Mouse (Mus musculus) heart, adult 18-20 months (tissue): ENCODE measurements around the gene H2bfm. TPM values are rescaled to one million over a fixed set of nuclear protein-coding genes. Genes with fewer than 3 reads are reported as not detected.
"Not testable (repeated sequence)": the region's sequence is repeated elsewhere in the genome, so short reads cannot be mapped to it uniquely, and the experiment has no call there.

Experiments
- DNase-seq, 2 experiments: peaks; one replicate each; pipeline ENCODE4 v3.0.0; 2021 to 2022; ENCODE audit warnings: mixed read lengths in 1 of 2
- long read RNA-seq, 2 experiments: library from polyadenylated mRNA; stranded (forward); transcript quantifications; one replicate each; pipeline ENCODE4 v2.0.0; 2021
- total RNA-seq, 2 experiments: library from RNA; stranded (reverse); gene quantifications; 2 replicates each; pipeline ENCODE4 v1.2.3; 2021

H2bfm gene
- total RNA-seq: not detected
- long read RNA-seq, experiment 1: 0 reads
- long read RNA-seq, experiment 2: 0 reads

GRCm38 (mm10) chrX:136927031-136927430 is at the start of gene H2bfm:
Gene H2bfm (plus strand): TSS chrX:136927325.
- no peak for DNase-seq

GRCm38 (mm10) chrX:136895757-136896156 is 31.4 kb upstream of the H2bfm start:
- no peak for DNase-seq

DNA sequence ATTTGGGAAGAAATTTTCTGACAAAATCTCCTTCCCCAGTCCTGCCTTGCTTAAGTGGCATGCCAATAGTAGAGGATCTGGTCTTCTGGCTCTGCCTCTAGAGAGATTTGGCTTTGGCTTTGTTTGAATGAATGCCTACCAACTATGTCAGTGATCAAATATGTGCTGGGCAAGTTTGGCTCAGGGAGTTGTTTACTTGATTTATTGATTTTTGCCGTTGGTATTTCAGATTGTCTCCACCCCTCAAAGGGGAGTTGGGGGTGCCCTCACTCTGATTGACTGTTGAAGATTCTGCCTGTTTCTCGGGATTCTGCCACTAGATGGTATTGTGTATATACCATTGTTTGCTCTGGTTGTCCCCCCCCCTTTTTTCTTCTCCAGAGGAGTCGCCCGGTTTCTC is 22.8 kb upstream of the H2bfm start:
- no peak for DNase-seq

GRCm38 (mm10) chrX:136925863-136926262 is 1.3 kb upstream of the H2bfm start:
- DNase-seq: no peak

DNA sequence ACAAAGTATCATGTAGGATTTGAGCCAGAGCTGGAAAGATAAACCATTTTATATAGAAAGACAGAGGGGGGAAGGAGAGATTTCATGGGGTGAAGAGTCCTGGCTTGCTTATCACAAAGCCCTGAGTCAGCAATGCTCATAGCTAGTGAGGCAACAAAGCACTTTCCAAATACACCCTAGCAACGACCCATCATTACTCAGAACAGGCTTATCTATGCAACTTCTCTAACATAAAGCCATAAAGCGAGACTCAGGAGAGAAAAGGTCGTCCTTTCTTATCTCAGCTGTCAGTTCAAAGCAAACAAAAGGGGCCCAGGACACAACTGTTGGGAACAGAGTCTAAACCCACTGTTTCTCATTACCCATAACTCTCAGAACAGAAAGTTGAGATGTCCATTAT is 10.9 kb downstream of the H2bfm start:
- no peak for DNase-seq

DNA sequence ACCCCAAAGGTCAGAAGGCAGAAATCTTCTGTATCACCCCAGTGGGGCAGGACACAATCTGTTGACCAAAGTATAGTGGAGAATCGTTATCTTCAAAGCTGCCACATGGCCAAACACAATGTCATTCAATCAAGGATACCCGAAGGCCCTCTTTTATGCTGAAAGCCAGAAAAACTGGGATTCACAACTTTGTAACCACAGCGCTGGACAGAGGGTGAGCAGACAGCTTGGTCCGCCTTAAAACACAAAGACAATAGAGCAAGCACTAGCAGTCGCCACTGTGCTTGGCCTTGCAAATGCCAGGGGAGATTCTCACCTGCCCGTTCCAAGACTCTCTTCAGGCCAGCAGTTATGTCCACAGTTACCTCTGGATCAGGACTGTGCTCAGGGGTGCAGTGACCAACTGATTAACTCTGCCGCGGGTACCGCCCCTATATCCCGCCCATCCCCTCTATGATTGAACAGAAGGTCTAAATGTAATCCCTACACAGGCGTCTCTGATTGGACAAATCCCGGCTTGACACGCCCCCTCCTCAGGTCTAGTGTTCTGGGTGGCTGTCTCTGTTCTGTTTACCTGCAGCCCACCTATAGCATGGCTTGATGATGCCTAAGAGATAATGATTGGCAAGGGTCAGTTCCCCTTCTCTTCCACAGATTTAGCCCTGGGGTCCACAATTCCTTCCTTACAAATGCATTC is 30.6 kb downstream of the H2bfm start:
- DNase-seq: peak in 1 of 2 experiments; percentile 15

GRCm38 (mm10) chrX:136958300-136958699 is 31.2 kb downstream of the H2bfm start:
- not testable (repeated sequence) for DNase-seq

- peak in 1 of 2 experiments; percentile 13 for DNase-seq
Observed at GRCm38 (mm10) chrX:136959688-136960087, 32.6 kb downstream of the H2bfm start.

GRCm38 (mm10) chrX:136975397-136975796 is 48.3 kb downstream of the H2bfm start, which contains the start of gene Tmsb15b2:
Gene Tmsb15b2 (minus strand): TSS chrX:136975497.
- not testable (repeated sequence) for DNase-seq

- peak in 1 of 2 experiments; percentile 49 for DNase-seq
Observed at GRCm38 (mm10) chrX:136976424-136977084, 49.4 kb downstream of the H2bfm start, which contains the start of the genes Tmsb15l and Tmsb15b1. Gene Tmsb15l (minus strand): TSS chrX:136976869. Gene Tmsb15b1 (minus strand): TSS chrX:136976874.

Other genes with a start within 250 kb of the H2bfm start
- gene Tceal1, start 219.3 kb upstream of the H2bfm start, total RNA-seq: 1 to 10 TPM; 4.2 to 4.4 TPM
- 10 to 100 TPM; 74.8 to 92.7 TPM for gene Morf4l2, start 183.6 kb upstream of the H2bfm start, total RNA-seq
- not detected for gene Glra4, start 147.2 kb upstream of the H2bfm start, total RNA-seq
- gene Plp1, start 104.7 kb upstream of the H2bfm start, total RNA-seq: 1 to 10 TPM; 2.5 to 3.3 TPM
- gene Rab9b, start 58.6 kb upstream of the H2bfm start, total RNA-seq: under 1 TPM; 0.10 to 0.25 TPM
- 1 to 10 TPM in 1 of 2 experiments, under 1 TPM in 1; 0.92 to 1.2 TPM for gene Tmsb15b2, start 48.2 kb downstream of the H2bfm start, total RNA-seq
- not detected for gene Tmsb15l, start 49.5 kb downstream of the H2bfm start, total RNA-seq
- not detected for gene Tmsb15b1, start 49.5 kb downstream of the H2bfm start, total RNA-seq
- gene Zcchc18, start 65.8 kb downstream of the H2bfm start, total RNA-seq: under 1 TPM in 1 of 2 experiments, not detected in 1; 0.46 TPM
- 1 to 10 TPM; 1.6 to 3.7 TPM for gene Slc25a53, start 111.0 kb downstream of the H2bfm start, total RNA-seq
- 1 to 10 TPM; 4.4 to 4.8 TPM for gene Fam199x, start 122.3 kb downstream of the H2bfm start, total RNA-seq
- not detected for gene Esx1, start 194.8 kb downstream of the H2bfm start, total RNA-seq